Mouse (Mus musculus) thymus, postnatal 4 days (tissue): ENCODE measurements around the gene Ift74.
"Not testable (repeated sequence)": the region's sequence is repeated elsewhere in the genome, so short reads cannot be mapped to it uniquely, and the experiment has no call there.

Source experiments
- DNase-seq: peaks from one replicate; pipeline ENCODE4 v3.0.0; 2021

The Ift74 gene

DNA sequence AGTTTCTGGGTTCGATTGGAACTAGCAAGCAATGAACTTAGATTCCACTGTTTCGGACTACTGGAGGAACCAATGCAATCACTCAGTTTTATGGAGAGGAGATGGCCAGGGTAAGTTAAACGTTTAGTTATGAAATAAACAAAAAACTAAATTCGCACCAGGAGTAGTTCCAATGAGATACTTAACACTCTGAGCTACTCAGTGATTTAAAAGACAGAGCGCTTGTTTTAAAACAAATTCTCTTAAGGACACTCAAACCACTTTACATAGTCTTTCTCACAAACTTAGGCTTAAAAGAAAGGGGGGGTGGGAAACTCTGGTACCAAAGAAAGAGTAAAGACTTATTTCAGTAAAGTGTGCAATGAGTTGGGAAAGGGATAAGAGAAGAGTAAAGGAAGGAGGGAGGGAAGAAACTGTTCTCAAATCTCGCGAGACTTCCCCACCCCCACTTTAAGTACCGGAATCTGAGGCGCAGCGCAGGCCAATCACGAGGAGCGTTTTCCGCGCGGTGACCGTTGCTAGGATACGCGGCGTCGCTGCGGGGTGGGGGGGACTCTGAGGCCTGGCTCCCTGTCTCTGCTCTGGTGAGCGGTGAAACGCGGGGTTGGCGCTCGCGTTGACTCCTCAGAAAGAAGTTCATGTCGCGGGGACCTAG is at the start of gene Ift74:
Ift74 (plus strand) TSS at position 520 of the 655 bp plus-strand sequence.
- peak; percentile 93 for DNase-seq

DNA sequence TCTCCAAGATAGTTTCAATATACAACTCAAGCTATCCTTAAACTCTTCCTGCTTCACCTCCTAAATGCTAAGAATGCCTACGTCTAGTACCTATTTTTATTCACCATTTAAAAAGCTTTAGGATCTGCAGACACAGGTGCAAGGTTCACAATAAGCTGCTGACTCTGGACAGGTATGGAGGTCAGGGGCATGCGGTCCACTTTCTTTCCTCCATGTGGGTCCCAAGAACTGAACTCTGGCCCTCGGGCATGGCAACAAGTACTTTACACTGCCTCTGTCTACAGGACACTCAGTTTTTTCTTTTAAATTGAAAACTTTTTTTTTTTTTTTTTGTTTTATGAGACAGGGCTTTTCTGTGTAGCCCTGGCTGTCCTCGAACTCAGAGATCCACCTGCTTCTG is 41.6 kb upstream of the Ift74 start:
- DNase-seq = no peak

- DNase-seq = no peak
Measured at GRCm38 (mm10) chr4:94591765-94592381, 22.4 kb upstream of the Ift74 start.

DNA sequence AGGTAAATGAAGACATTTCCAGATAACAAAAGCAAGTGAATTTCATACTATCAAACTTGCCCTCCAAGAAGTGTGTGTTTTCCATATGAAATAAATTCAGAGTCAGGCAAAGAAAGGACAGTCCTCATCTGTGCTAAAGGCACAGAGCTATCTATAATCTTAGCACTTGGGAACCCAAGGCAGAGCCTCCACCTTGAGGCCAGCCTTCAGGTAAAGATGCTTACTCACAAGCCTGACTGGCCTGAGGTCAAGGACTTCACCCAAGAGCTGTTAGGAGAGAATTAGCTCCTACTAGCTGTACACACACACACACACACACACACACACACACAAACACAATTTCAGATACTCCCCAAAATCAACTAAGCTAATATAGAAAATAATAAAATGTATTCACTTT is 21.6 kb upstream of the Ift74 start:
- DNase-seq = no peak

- DNase-seq = peak; percentile 27
Measured at GRCm38 (mm10) chr4:94601395-94601794, 12.9 kb upstream of the Ift74 start.

DNA sequence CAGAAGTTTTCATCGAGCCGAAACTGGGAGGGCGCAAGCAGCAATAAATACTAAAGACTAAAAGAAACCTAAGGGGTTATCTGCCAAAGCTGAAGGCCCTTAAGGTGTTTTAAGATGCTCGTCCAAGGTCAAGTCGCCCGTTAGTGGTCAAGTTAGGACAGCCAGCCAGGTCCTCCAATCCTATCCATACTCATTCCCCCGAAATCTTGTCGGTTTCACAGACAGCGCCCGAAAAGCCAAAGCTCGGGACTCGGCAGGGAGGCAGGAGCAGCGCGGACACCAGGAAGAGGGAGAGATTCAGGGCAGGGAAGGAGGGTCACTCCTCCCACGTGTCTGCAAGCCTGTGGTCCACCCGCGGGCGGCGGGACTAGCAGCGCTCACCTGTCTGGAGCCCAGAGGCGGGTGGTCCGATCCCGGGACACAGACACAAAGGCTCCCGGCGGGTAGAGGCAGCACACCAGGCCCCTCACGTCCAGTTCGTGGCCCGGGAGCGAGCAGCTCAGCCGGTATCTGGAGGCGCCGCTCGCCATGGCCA is 11.7 kb upstream of the Ift74 start:
- no peak for DNase-seq

GRCm38 (mm10) chr4:94603031-94603629 is 11.2 kb upstream of the Ift74 start, which contains the start of gene Plaa:
Gene Plaa, minus strand, starts transcription at chr4:94603244.
- DNase-seq = peak; percentile 92

DNA sequence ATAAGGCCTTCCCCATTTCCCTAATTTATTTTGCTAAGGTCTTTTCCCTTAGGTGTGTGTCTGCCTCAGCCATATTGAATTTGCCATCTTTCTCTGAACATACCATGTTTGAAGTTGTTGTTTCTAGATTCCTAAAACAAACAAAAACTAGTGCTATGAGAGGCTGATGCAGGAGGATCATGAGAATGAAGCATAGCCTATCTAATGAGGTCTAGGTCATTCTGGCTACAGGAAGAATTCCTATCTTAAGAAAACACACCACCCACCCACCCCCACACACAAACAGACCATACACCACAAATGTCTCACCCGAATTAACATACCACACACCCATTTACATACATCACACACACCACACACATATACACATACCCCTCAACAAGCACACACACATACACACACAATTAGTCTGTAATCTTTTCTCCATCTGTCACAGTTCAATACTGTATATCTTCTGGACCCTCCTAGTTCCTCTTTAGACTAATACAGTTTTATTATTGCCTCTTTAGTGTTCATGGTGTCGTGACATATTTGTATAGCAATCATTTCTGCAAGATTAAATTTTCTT is 9.8 kb upstream of the Ift74 start:
- no peak for DNase-seq

- DNase-seq = no peak
Measured at GRCm38 (mm10) chr4:94605591-94605990, 8.7 kb upstream of the Ift74 start.

- no peak for DNase-seq
Measured at GRCm38 (mm10) chr4:94610339-94610738, 4.0 kb upstream of the Ift74 start.

DNA sequence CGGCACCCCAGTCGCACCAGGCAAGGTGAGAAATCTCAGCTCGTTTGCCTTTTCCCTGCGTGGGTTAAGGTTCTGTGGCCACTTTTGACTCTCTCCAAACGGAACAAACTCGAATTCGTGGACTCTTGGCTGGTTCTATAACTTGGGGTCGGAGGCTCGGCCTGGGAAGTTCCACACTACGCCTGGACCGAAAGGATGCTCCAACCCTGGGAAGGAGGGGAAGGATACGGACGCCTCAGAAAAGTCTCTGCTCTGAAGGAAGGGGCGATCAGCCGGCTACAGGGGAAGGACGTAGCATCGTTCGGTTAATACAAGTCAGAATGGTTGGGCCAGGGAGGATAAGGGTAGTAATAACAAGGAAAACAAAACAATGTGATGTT is 326 bp downstream of the Ift74 start:
- DNase-seq = no peak

GRCm38 (mm10) chr4:94620077-94620476 is 5.8 kb downstream of the Ift74 start:
- DNase-seq = no peak

- DNase-seq = no peak
Measured at GRCm38 (mm10) chr4:94643141-94643540, 28.9 kb downstream of the Ift74 start.

GRCm38 (mm10) chr4:94649920-94650319 is 35.6 kb downstream of the Ift74 start, which contains the start of gene Lrrc19:
Gene Lrrc19, minus strand, starts transcription at chr4:94650144.
- no peak for DNase-seq

GRCm38 (mm10) chr4:94650426-94651175 is 36.3 kb downstream of the Ift74 start:
- not testable (repeated sequence) for DNase-seq

- no peak for DNase-seq
Measured at GRCm38 (mm10) chr4:94669718-94670117, 55.4 kb downstream of the Ift74 start.

GRCm38 (mm10) chr4:94680662-94681061 is 66.4 kb downstream of the Ift74 start:
- DNase-seq = no peak

- DNase-seq = no peak
Measured at GRCm38 (mm10) chr4:94681181-94681580, 66.9 kb downstream of the Ift74 start.

DNA sequence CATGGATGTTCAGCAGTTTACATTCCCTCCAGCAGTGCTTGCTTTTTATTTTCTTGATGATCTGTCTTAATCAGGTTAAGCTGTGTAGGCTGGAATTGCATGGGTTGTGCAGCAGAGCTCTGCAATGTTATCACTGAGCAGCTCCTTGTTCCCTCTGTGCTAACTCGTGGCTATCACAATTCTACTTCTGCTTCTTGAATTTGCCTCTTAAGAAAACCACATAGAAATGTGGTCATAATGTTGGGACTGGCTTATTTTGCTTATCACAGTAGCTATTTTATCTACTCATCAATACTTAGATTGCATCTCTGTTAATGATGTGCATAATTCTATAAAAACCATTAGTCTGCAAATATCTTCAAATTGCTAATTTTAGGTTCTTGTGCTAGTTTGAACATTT is 67.7 kb downstream of the Ift74 start:
- no peak for DNase-seq

- DNase-seq = no peak
Measured at GRCm38 (mm10) chr4:94683305-94683704, 69.0 kb downstream of the Ift74 start.

DNA sequence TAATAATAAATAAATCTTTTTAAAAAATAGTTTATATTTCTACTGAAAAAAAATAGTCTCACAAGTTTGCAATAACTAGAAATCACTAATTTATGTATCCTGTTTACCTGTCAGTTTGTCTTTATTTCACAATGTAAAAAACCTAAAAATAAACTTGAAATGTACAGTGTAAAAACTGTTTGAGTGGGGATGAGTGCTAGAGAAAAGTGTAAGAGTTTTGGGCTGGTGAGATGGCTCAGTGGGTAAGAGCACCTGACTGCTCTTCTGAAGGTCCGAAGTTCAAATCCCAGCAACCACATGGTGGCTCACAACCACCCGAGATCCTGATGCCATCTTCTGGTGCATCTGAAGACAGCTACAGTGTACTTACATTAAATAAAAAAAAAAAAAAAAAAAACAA is 75.5 kb downstream of the Ift74 start:
- not testable (repeated sequence) for DNase-seq

DNA sequence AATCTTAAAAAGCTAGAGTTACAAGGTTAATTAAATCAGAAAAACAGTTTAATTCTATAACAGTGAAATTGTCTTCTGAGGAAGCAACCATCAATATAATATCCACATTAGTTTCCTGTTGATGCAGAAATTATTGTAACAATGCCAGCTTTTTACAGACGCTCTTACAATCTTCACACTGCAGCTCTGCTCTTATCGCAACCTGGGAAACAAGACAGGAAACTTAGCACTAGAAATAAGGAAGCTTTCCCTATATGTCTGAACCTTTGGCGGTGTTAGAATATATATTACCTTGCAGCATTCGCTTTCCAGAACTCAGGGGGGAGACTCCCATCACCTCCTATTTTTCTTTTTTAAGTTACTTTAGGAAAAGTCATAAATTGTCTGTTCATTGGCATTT is 76.8 kb downstream of the Ift74 start:
- DNase-seq = no peak

- no peak for DNase-seq
Measured at GRCm38 (mm10) chr4:94692175-94692574, 77.9 kb downstream of the Ift74 start.
